Mouse (Mus musculus) ES-E14 (cell line): ENCODE data around the gene Fcmr. TPM values are rescaled to one million over a fixed set of nuclear protein-coding genes. Genes with fewer than 3 reads are reported as not detected.

ENCODE experiments used
- DNase-seq: peaks from one replicate; pipeline ENCODE4 v3.0.0-alpha.2; 2013; ENCODE audit warnings: low read depth, low spot score
- H3K27ac ChIP-seq: 2 replicates; pipeline ENCODE4 v1.5.1; 2012; ENCODE audit warnings: low read depth, mild to moderate bottlenecking, low read length, moderate library complexity, mixed read lengths; ENCODE audit not compliant: poor library complexity, insufficient read depth, severe bottlenecking
- H3K36me3 ChIP-seq: 2 replicates; pipeline ENCODE4 v1.6.1; 2012; ENCODE audit warnings: mild to moderate bottlenecking, low read length, moderate library complexity, mixed read lengths; ENCODE audit not compliant: control insufficient read depth, poor library complexity, insufficient read depth, severe bottlenecking
- H3K4me1 ChIP-seq, 2 experiments: fragments of 150-350 bp in 1 of 2; sonication (generic) in 1 of 2; 2 replicates each; pipeline ENCODE4 v1.6.1; 2012; ENCODE audit warnings: low read length in 2 of 2, mild to moderate bottlenecking in 1 of 2, mixed read lengths in 1 of 2; ENCODE audit not compliant: control insufficient read depth in 2 of 2, insufficient read depth in 2 of 2, poor library complexity in 1 of 2
- H3K4me3 ChIP-seq, 2 experiments: fragments of 150-350 bp in 1 of 2; sonication (generic) in 1 of 2; 2 replicates each; pipeline ENCODE4 v1.5.1; 2012; ENCODE audit warnings: low read length in 2 of 2, low read depth in 1 of 2, mild to moderate bottlenecking in 1 of 2, mixed read lengths in 1 of 2; ENCODE audit not compliant: insufficient read depth in 1 of 2, poor library complexity in 1 of 2, severe bottlenecking in 1 of 2
- H3K9ac ChIP-seq: 2 replicates; pipeline ENCODE4 v1.6.1; 2012; ENCODE audit warnings: low read depth, mild to moderate bottlenecking, low read length, mixed read lengths; ENCODE audit not compliant: poor library complexity, insufficient read depth, severe bottlenecking
- H3K9me3 ChIP-seq: fragments of 150-350 bp; sonication (generic); 2 replicates; pipeline ENCODE4 v1.6.1; 2012; ENCODE audit warnings: low read depth, mild to moderate bottlenecking, low read length; ENCODE audit not compliant: control insufficient read depth, insufficient read depth
- CHD2 ChIP-seq: IDR thresholded peaks from 2 replicates; pipeline ENCODE4 v1.6.1; 2014; ENCODE audit warnings: mild to moderate bottlenecking, low read depth, low read length, inconsistent platforms
- HCFC1 ChIP-seq: IDR thresholded peaks from 2 replicates; pipeline ENCODE4 v1.6.1; 2012; ENCODE audit warnings: low read length, inconsistent platforms, borderline replicate concordance; ENCODE audit not compliant: insufficient read depth
- MAFK ChIP-seq: IDR thresholded peaks from 2 replicates; pipeline ENCODE4 v1.6.1; 2014; ENCODE audit warnings: mild to moderate bottlenecking, low read depth, low read length, inconsistent platforms; ENCODE audit not compliant: insufficient read depth
- ZC3H11A ChIP-seq: IDR thresholded peaks from 2 replicates; pipeline ENCODE4 v1.6.1; 2012; ENCODE audit warnings: low read depth, mild to moderate bottlenecking, inconsistent platforms, low read length, borderline replicate concordance
- ZNF384 ChIP-seq: IDR thresholded peaks from 2 replicates; pipeline ENCODE4 v1.6.1; 2012; ENCODE audit warnings: low read depth, low read length, inconsistent platforms
- in situ Hi-C, 2 experiments: fragments of 600-800 bp; cut with MboI; formaldehyde crosslinking; loops; one replicate each; pipeline ENCODE4 v1.15.1; 2025; ENCODE audit warnings: low sequenced_read_pairs in 2 of 2, inconsistent platforms in 1 of 2; ENCODE audit not compliant: unreplicated experiment in 2 of 2
- total RNA-seq: library from RNA; depleted of rRNA; stranded (reverse); fragments of 300-350 nt; gene quantifications from 2 replicates; pipeline ENCODE4 v1.2.3, GENCODE M21; 2012

Fcmr gene
- total RNA-seq, 1 experiment: not detected

DNA sequence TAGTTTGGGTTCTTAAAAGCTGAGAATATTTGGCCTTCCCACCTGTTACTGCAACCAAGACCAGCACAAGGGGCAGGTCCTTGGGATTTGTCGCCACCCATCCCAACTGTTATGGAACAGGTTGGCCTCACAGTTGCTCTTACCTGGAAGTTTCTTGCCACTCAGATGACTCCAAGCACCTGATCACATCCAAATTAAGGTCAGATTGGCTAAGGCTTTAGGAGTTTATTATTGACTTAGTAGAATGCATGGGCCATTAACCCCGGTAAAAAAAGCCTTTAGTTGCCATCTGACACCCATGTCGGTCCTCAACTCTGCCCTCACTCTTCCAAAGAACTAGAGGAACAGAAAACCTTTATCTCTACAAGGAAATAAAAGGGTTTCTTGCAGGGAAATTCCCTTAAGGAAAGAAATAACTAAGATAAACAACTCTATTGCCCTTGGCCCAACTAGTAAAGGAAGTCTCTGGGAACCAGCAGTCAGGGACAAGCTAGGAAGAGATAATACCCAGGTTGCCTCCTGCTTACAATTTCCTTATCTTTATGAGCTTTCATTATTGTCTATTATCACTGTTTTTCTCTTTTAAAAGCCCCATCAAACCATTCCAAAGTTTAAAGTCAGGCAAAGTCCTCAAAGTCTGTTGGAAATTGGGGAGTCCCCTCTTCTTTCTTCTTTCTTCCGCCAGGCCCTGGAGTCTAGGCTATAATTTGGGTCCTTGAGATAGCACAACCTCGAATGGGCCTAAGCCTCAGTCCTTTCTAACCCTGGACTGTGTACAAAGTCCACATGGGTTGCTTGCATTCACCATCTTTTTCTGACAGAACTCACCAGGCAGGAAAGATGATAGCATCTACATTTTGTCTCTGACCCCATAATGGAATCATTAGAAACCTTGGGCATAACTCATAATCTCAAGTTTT lies 33.0 kb upstream of the Fcmr start:
- in situ Hi-C loops: no loop called here
- H3K4me1 ChIP-seq: no peaks in the 10 kb centered on the region
- TF ChIP-seq MAFK: no peak
- TF ChIP-seq ZC3H11A: no peak
- no peak for TF ChIP-seq ZNF384
- TF ChIP-seq CHD2: no peak
- no peak for TF ChIP-seq HCFC1

DNA sequence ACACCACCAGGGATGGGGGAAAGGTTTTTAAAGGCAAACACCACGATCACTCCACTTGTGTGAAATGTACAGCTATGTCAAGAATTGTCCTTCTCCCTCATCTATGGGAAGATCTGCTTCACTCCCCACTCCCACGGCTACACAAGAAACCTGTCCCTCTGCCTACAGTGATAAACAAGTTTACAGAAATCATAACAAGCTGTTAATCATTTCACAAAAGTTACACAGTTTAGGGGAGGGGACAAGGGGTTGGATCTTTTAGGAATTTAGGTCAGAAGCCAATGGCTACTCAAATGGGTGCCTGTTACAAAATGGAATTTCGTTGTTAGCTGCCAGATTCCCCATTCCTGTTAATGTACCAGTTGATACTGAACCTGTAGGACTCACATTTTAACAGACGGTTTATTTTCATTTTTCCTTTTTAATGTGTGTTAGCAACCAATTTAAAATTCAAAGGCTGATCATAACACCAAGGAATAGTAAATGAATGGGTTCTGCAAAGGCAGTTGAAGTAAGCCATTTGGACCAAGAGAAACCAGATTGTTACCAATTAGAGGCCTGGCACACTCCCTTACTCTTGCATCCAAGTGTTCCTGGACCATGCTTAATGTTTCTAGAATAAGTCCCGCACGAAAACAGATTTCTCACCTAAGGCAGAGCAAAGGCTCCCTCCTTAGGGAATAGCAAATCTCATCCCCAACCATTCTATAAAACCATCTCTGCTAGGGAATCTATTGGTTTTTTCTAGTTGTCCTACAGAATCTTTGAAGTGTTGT lies 30.1 kb upstream of the Fcmr start:
- no peak overlapping the region for H3K27ac ChIP-seq
- in situ Hi-C loops: no loop called here
- H3K4me1 ChIP-seq: no peaks in the 10 kb centered on the region
- DNase-seq: no peak
- TF ChIP-seq ZC3H11A: no peak
- no peak for TF ChIP-seq ZNF384
- TF ChIP-seq MAFK: no peak
- TF ChIP-seq HCFC1: no peak
- TF ChIP-seq CHD2: no peak
- H3K9ac ChIP-seq: no peak overlapping the region
- no peak overlapping the region for H3K4me3 ChIP-seq
- no peaks in the 10 kb centered on the region for H3K9me3 ChIP-seq
- no peaks in the 10 kb centered on the region for H3K36me3 ChIP-seq

More for the DNA sequence above, 33.0 kb upstream of the Fcmr start:
- no peak for DNase-seq
- Histone ChIP-seq H3K27ac (no peak overlapping the region), H3K9me3 (no peaks in the 10 kb centered on the region), H3K4me3 (no peak overlapping the region), H3K36me3 (no peaks in the 10 kb centered on the region), H3K9ac (no peak overlapping the region)

DNA sequence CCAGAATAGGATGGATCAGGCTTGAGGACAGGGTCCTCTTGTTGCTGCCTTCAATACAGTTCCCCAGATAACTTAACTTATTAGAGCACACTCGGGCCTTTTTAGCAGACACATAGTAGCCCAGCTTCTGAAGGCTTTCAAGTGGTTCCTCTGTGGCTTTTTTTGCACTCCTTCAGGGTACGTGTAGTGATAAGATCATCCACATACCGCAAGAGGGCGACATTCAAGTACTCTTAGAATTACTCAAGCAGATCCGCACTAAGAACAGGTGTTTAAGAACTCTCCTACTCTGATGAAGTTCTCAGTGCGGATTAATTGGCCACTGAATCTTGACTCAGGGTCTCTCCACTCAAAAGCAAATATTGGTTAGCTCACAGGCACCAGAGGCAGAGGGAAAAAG lies 27.2 kb upstream of the Fcmr start:
- DNase-seq: no peak
- H3K4me1 ChIP-seq: no peaks in the 10 kb centered on the region
- TF ChIP-seq ZNF384 (no peak), CHD2 (no peak), ZC3H11A (no peak), HCFC1 (no peak), MAFK (no peak)
- in situ Hi-C loops: no loop called here
- no peaks in the 10 kb centered on the region for H3K36me3 ChIP-seq
- H3K9me3 ChIP-seq: no peaks in the 10 kb centered on the region
- no peak overlapping the region for H3K9ac ChIP-seq
- no peak overlapping the region for H3K4me3 ChIP-seq
- no peak overlapping the region for H3K27ac ChIP-seq

DNA sequence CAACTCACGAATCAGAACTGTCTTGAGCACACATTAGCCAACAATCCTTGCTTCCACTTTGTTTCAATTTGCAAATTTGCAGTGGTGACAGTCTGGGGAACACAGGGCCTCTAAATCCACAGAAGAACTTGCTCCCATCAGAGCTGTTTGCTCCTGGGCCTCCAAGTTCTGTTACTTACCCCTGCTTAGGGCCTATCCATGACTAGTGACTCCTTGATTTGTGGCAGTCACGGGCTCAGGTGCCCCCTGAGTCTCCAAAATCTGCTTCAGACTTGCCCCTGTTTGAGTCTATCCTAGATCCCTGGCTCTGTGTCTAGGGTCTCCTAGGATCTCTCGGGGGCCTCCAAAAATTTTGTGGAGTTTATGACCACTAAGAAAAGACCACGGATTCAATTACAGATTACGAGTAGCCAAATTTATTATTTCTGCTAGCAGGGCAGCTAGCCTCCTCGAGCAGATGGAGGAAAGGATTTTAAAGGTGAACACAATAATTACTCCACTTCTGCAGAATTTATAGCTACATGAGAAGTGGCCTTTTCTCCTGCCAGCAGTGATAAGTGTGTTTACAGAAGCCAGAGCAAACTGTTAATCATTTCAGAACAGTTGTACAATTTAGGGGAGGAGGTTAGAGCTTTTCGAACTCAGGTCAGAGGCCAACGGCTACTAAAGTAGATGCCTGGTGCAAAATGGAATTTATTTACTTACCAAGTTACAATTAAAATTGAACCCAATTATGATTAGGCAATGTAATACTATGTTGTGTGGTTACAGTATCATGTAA lies 24.7 kb upstream of the Fcmr start:
- no peaks in the 10 kb centered on the region for H3K4me1 ChIP-seq
- no peak overlapping the region for H3K9ac ChIP-seq
- no peak overlapping the region for H3K4me3 ChIP-seq
- no peaks in the 10 kb centered on the region for H3K9me3 ChIP-seq
- H3K36me3 ChIP-seq: no peaks in the 10 kb centered on the region
- no peak for DNase-seq
- in situ Hi-C loops: no loop called here
- H3K27ac ChIP-seq: no peak overlapping the region
- no peak for TF ChIP-seq HCFC1
- no peak for TF ChIP-seq ZNF384
- no peak for TF ChIP-seq MAFK
- TF ChIP-seq CHD2: no peak
- TF ChIP-seq ZC3H11A: no peak
